In the genomic region with DNA sequence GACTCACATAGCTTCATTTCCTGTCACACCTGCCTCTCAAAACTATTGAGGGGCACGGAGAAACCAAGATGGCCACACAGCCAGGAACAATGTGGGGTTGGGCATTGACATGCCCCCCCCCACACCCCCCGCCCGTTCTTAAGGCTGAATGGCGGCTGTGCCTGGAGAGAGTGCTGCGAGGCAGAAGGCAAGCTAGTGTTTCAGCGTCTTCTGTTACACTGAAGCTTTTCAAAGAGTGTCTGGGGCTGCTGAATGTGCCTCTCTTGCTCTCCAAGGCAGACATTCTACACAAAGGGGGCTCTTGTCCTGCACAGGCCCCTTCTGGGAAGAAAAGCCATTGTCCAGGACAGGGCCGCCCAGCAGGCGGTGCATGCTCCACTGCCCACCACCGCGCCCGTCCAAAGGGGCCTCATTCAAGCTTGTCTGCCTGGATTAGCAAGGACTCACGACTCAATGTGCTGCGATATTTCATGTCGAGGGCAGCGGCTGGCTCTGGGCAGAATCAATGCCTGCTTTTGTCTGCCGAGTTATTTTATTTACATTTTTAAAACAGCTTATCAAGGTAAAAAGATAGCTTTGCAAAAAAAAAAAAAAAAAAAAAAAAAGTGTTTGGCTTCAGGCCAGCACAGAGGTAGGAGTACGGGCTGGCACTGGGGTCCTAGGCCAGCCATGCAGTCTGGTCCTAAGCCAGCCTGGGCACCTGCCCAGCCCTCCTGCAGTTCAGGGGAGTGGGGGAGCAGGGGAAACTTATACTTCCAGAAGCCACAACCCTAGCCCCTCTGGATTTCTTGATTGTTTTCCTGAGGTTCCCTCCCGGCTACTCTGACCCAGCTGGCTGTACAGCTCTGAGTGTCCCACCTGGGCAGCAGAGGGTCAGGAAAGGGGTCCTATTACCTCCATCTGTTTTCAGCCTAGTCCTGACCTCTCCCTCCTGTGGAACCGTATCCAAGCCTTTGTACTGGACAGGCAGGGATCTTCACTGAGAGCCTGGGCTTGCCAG, we compare ENCODE assay signal across 8 mouse cellular contexts. TPM values are rescaled to one million over a fixed set of nuclear protein-coding genes. Genes with fewer than 3 reads are reported as not detected.
DNase-seq lines count a peak whose midpoint lies in the region; ATAC-seq and TF ChIP-seq lines count a peak whose summit lies in the region.

No protein-coding gene starts in this region.

- H3K27ac ChIP-seq in kidney, postnatal 0 days, result peak overlapping the region; percentile 68
- H3K27ac ChIP-seq in hindbrain, embryonic 14.5 days, result peak overlapping the region; percentile 80
- H3K27ac ChIP-seq in midbrain, embryonic 12.5 days (replicated peaks), result peak overlapping the region; percentile 97

- no peak overlapping the region for H3K4me2 ChIP-seq in kidney, postnatal 0 days (ENCODE audit: low read length)
- H3K4me2 ChIP-seq in hindbrain, embryonic 14.5 days (replicated peaks), result no peak overlapping the region
- H3K4me2 ChIP-seq in midbrain, embryonic 12.5 days (replicated peaks), result peak overlapping the region; percentile 29

- no peaks in the 10 kb centered on the region for H3K9me3 ChIP-seq in kidney, postnatal 0 days (replicated peaks; ENCODE audit: low read length)
- no peaks in the 10 kb centered on the region for H3K9me3 ChIP-seq in hindbrain, embryonic 14.5 days (ENCODE audit: control insufficient read depth, low read length)
- H3K9me3 ChIP-seq in midbrain, embryonic 12.5 days, result no peaks in the 10 kb centered on the region

- H3K4me1 ChIP-seq in kidney, postnatal 0 days (replicated peaks; ENCODE audit: insufficient read depth, low read length), result 0 out of 2 replicates have a peak, but pooled peaks cover 5% of the 10 kb centered on the region
- peaks cover 30% of the 10 kb centered on the region for H3K4me1 ChIP-seq in hindbrain, embryonic 14.5 days (replicated peaks; ENCODE audit: control insufficient read depth, insufficient read depth, low read length)
- H3K4me1 ChIP-seq in midbrain, embryonic 12.5 days, result peaks cover 54% of the 10 kb centered on the region

- peak; percentile 40; the same call in 1 of the 2 replicates for ATAC-seq in kidney, postnatal 0 days (replicated peaks; ENCODE audit: low FRiP score, low read depth)
- ATAC-seq in hindbrain, embryonic 14.5 days (ENCODE audit: low FRiP score), result peak; percentile 90
- ATAC-seq in midbrain, embryonic 12.5 days (ENCODE audit: low FRiP score, low read depth), result peak; percentile 92

- 0 out of 2 replicates have a peak, but pooled peaks have one; percentile 13 for TF ChIP-seq CTCF in kidney, postnatal 0 days (IDR thresholded peaks at IDR 0.05; ENCODE audit: low read depth)

- H3K9ac ChIP-seq in kidney, postnatal 0 days (ENCODE audit: low read depth, low read length), result 0 out of 2 replicates have a peak overlapping the region, but pooled peaks have one; percentile 31
- no peak overlapping the region for H3K9ac ChIP-seq in hindbrain, embryonic 14.5 days
- no peak overlapping the region for H3K9ac ChIP-seq in midbrain, embryonic 12.5 days (replicated peaks)

- H3K27me3 ChIP-seq in kidney, postnatal 0 days (ENCODE audit: insufficient read depth, low read length), result no peaks in the 10 kb centered on the region
- H3K27me3 ChIP-seq in hindbrain, embryonic 14.5 days (ENCODE audit: control insufficient read depth, insufficient read depth, low read length), result no peaks in the 10 kb centered on the region
- peaks cover 43% of the 10 kb centered on the region for H3K27me3 ChIP-seq in midbrain, embryonic 12.5 days

- no peak overlapping the region for H3K4me3 ChIP-seq in kidney, postnatal 0 days (replicated peaks; ENCODE audit: low read depth, low read length)
- H3K4me3 ChIP-seq in hindbrain, embryonic 14.5 days (replicated peaks; ENCODE audit: low read length), result no peak overlapping the region
- no peak overlapping the region for H3K4me3 ChIP-seq in midbrain, embryonic 12.5 days

- H3K36me3 ChIP-seq in kidney, postnatal 0 days (ENCODE audit: insufficient read depth, low read length), result no peaks in the 10 kb centered on the region
- no peaks in the 10 kb centered on the region for H3K36me3 ChIP-seq in hindbrain, embryonic 14.5 days (replicated peaks; ENCODE audit: control insufficient read depth, insufficient read depth)
- H3K36me3 ChIP-seq in midbrain, embryonic 12.5 days, result no peaks in the 10 kb centered on the region

- 40% methylated on average over 19 of the region's 19 CpGs for WGBS in kidney, postnatal 0 days
- WGBS in hindbrain, embryonic 14.5 days, result 8% methylated on average over 19 of the region's 19 CpGs
- WGBS in midbrain, embryonic 12.5 days, result 10% methylated on average over 19 of the region's 19 CpGs

- DNase-seq in kidney, postnatal 0 days (ENCODE audit: low spot score), result peak; percentile 43
- DNase-seq in kidney, adult 9 months, result no peak
- DNase-seq in embryo, embryonic 9.5 days (ENCODE audit: extremely low spot score), result peak; percentile 85
- DNase-seq in hindbrain, embryonic 14.5 days (ENCODE audit: low spot score), result peak; percentile 64
- no peak for DNase-seq in spleen, postnatal 14 days (ENCODE audit: low spot score in 2 of 2)
- no peak for DNase-seq in lung, postnatal 4 days
- DNase-seq in thymus, postnatal 25 days, result no peak

RNA-seq across cellular contexts. Expression of a gene that starts 31.4 kb away (rescaled TPM):
- polyA plus RNA-seq in kidney, postnatal 0 days (2015; fragmentation: Nextera tagmentation; extraction: Ambion mirVana), result 0.41 and 0.43 TPM in 2 replicates
- polyA plus RNA-seq in hindbrain, embryonic 14.5 days (2014; fragmentation: Nextera tagmentation; extraction: Ambion mirVana), result not detected in 2 replicates
- not detected in 2 replicates for polyA plus RNA-seq in midbrain, embryonic 12.5 days (2016; fragmentation: Nextera tagmentation; extraction: Ambion mirVana)

RNA-seq across cellular contexts. Expression of a gene that starts 46.2 kb away (rescaled TPM):
- 6.2 TPM in 2 replicates for polyA plus RNA-seq in kidney, postnatal 0 days (2015; fragmentation: Nextera tagmentation; extraction: Ambion mirVana)
- polyA plus RNA-seq in hindbrain, embryonic 14.5 days (2014; fragmentation: Nextera tagmentation; extraction: Ambion mirVana), result 0.21 TPM in 1 of 2 replicates, not detected in the other
- not detected in 2 replicates for polyA plus RNA-seq in midbrain, embryonic 12.5 days (2016; fragmentation: Nextera tagmentation; extraction: Ambion mirVana)

RNA-seq across cellular contexts. Expression of a gene that starts 54.2 kb away (rescaled TPM):
- polyA plus RNA-seq in kidney, postnatal 0 days (2015; fragmentation: Nextera tagmentation; extraction: Ambion mirVana), result 19.9 and 21.6 TPM in 2 replicates
- 15.6 and 19.9 TPM in 2 replicates for polyA plus RNA-seq in hindbrain, embryonic 14.5 days (2014; fragmentation: Nextera tagmentation; extraction: Ambion mirVana)
- polyA plus RNA-seq in midbrain, embryonic 12.5 days (2016; fragmentation: Nextera tagmentation; extraction: Ambion mirVana), result 91.2 and 92.1 TPM in 2 replicates

Comparison
In these comparisons a context has a peak if more than half of its experiments do, and no peak if none do; other contexts are left out.
1. DNase-seq: peak in kidney, postnatal 0 days (single experiment), embryo, embryonic 9.5 days (single experiment) and hindbrain, embryonic 14.5 days (single experiment); none in kidney, adult 9 months (single experiment), spleen, postnatal 14 days (0 of 2), lung, postnatal 4 days (0 of 2) and thymus, postnatal 25 days (single experiment).
2. ATAC-seq: peak in every context shown above with its lines; median percentile 92 in midbrain, embryonic 12.5 days; 90 in hindbrain, embryonic 14.5 days; 40 in kidney, postnatal 0 days.
3. Peak in every context shown above with its lines, with median percentiles within 50 percentile points of each other: H3K27ac ChIP-seq.